Comparison of ENCODE assay signal across 8 mouse cellular contexts in the genomic region with DNA sequence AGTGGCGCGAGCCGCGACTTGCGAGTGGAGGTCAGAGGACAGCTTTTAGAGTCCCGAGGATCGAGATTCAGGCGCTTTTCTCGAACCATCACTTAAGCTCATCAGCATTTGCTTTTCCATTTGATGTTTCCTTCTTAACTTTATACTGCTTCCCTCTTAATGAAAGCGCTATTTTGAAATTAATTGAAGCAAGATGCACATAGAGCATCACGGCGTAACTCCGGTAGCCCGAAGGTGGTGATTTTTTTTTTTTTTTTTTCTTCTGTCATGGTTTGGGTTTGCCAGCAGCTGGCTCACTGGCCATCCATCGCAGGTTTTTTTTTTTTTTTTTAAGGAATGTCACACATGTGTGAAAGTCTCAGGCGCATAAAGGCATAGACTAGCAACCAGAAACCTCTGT. TPM values are rescaled to one million over a fixed set of nuclear protein-coding genes. Genes with fewer than 3 reads are reported as not detected.
DNase-seq lines count a peak whose midpoint lies in the region; ATAC-seq and TF ChIP-seq lines count a peak whose summit lies in the region.

No protein-coding gene starts in this region.

- H3K9me3 ChIP-seq in liver, embryonic 13.5 days (replicated peaks): no peaks in the 10 kb centered on the region

- peak overlapping the region; percentile 95 for H3K4me3 ChIP-seq in gastrocnemius, adult 2 months
- peak overlapping the region; percentile 94 for H3K4me3 ChIP-seq in thymus, adult 2 months (ENCODE audit: control insufficient read depth, insufficient read depth, low read length)
- peak overlapping the region; percentile 100 for H3K4me3 ChIP-seq in liver, embryonic 13.5 days (replicated peaks)

- no peaks in the 10 kb centered on the region for H3K36me3 ChIP-seq in thymus, adult 2 months (ENCODE audit: control insufficient read depth, insufficient read depth, low read length)
- no peaks in the 10 kb centered on the region for H3K36me3 ChIP-seq in liver, embryonic 13.5 days

- peaks cover 7% of the 10 kb centered on the region for H3K4me1 ChIP-seq in thymus, adult 2 months (replicated peaks; ENCODE audit: control insufficient read depth, insufficient read depth, low read length)
- H3K4me1 ChIP-seq in liver, embryonic 13.5 days (replicated peaks): peaks cover 58% of the 10 kb centered on the region

- H3K27me3 ChIP-seq in thymus, adult 2 months (ENCODE audit: control insufficient read depth, insufficient read depth, low read length): no peaks in the 10 kb centered on the region
- H3K27me3 ChIP-seq in liver, embryonic 13.5 days: no peaks in the 10 kb centered on the region

- no peak for TF ChIP-seq POLR2A in thymus, adult 2 months (IDR thresholded peaks at IDR 0.05; ENCODE audit: control insufficient read depth, extremely low read depth, insufficient read depth, low read length, poor library complexity)

- peak overlapping the region; percentile 98; the same call in 1 of the 2 replicates for H3K27ac ChIP-seq in gastrocnemius, adult 2 months
- H3K27ac ChIP-seq in thymus, adult 2 months (ENCODE audit: control insufficient read depth, insufficient read depth, low read length): no peak overlapping the region
- peak overlapping the region; percentile 89; the same call in 1 of the 2 replicates for H3K27ac ChIP-seq in liver, embryonic 13.5 days

- no peak for TF ChIP-seq CTCF in gastrocnemius, adult 2 months (IDR thresholded peaks at IDR 0.05)
- TF ChIP-seq CTCF in thymus, adult 2 months (IDR thresholded peaks at IDR 0.05; ENCODE audit: borderline replicate concordance, control insufficient read depth, extremely low read depth, insufficient read depth, low read length, poor library complexity): no peak

- intact Hi-C loops in gastrocnemius, adult 2 months (cut with DNase I): no loop called here
- intact Hi-C loops in gastrocnemius, postnatal 36 days (cut with DNase I): no loop called here

- ATAC-seq in liver, embryonic 13.5 days (ENCODE audit: low read depth): no peak
- ATAC-seq in erythroid progenitor cell, adult 5-6 weeks (replicated peaks; ENCODE audit: low FRiP score, poor library complexity, severe bottlenecking): no peak

- DNase-seq in gastrocnemius, adult 2 months: no peak
- DNase-seq in gastrocnemius, adult 18-20 months (ENCODE audit: low spot score): no peak
- no peak for DNase-seq in thymus, adult 2 months
- DNase-seq in thymus, postnatal 0 days (ENCODE audit: low spot score): no peak
- no peak for DNase-seq in liver, embryonic 13.5 days
- DNase-seq in gastrocnemius, postnatal 36 days: no peak
- no peak for DNase-seq in adrenal gland, postnatal 36 days

- peak overlapping the region; percentile 78 for H3K4me2 ChIP-seq in liver, embryonic 13.5 days

- 5% methylated on average over 16 of the region's 16 CpGs for WGBS in thymus, adult 2 months
- WGBS in liver, embryonic 13.5 days (ENCODE audit: insufficient replicate concordance): 2% methylated on average over 16 of the region's 16 CpGs

- H3K9ac ChIP-seq in liver, embryonic 13.5 days: peak overlapping the region; percentile 99

RNA-seq across cellular contexts. Expression of a gene that starts 2.3 kb away (rescaled TPM):
- total RNA-seq in gastrocnemius, adult 2 months (2021): 100 to 1,000 TPM; 128 to 156 TPM
- 100 to 1,000 TPM; 119 to 137 TPM for total RNA-seq in gastrocnemius, adult 18-20 months (2021)
- 20.1 and 25.1 TPM in 2 replicates for polyA plus RNA-seq in thymus, adult 2 months (2012; rRNA removed)
- polyA plus RNA-seq in thymus, postnatal 0 days (2015; fragmentation: Nextera tagmentation; extraction: Ambion mirVana): 251 and 280 TPM in 2 replicates
- polyA plus RNA-seq in liver, embryonic 13.5 days (2015; fragmentation: Nextera tagmentation; extraction: Ambion mirVana): 206 and 264 TPM in 2 replicates
- total RNA-seq in erythroid progenitor cell, adult 5-6 weeks (2015; ENCODE audit: low replicate concordance): 129 and 176 TPM in 2 replicates
- total RNA-seq in erythroid progenitor cell, adult 5-6 weeks (2017; ENCODE audit: low replicate concordance): 97.2 and 160 TPM in 2 replicates
- total RNA-seq in gastrocnemius, postnatal 36 days (2021): 100 to 1,000 TPM; 121 TPM
- 100 to 1,000 TPM; 193 to 194 TPM for total RNA-seq in adrenal gland, postnatal 36 days (2021)

RNA-seq across cellular contexts. Expression of a gene that starts 39.0 kb away (rescaled TPM):
- 10 to 100 TPM; 44.7 to 49.3 TPM for total RNA-seq in gastrocnemius, adult 2 months (2021)
- total RNA-seq in gastrocnemius, adult 18-20 months (2021): 10 to 100 TPM; 45.5 to 46.4 TPM
- polyA plus RNA-seq in thymus, adult 2 months (2012; rRNA removed): 18.6 and 23.1 TPM in 2 replicates
- 32.8 and 36.3 TPM in 2 replicates for polyA plus RNA-seq in thymus, postnatal 0 days (2015; fragmentation: Nextera tagmentation; extraction: Ambion mirVana)
- 26.1 and 32.0 TPM in 2 replicates for polyA plus RNA-seq in liver, embryonic 13.5 days (2015; fragmentation: Nextera tagmentation; extraction: Ambion mirVana)
- total RNA-seq in erythroid progenitor cell, adult 5-6 weeks (2015; ENCODE audit: low replicate concordance): 32.7 and 39.3 TPM in 2 replicates
- 29.7 and 40.6 TPM in 2 replicates for total RNA-seq in erythroid progenitor cell, adult 5-6 weeks (2017; ENCODE audit: low replicate concordance)
- 10 to 100 TPM; 43.6 to 44.5 TPM for total RNA-seq in gastrocnemius, postnatal 36 days (2021)
- 10 to 100 TPM; 53.8 to 57.9 TPM for total RNA-seq in adrenal gland, postnatal 36 days (2021)
